Mouse (Mus musculus) C2C12 (cell line): ENCODE data around the gene Gm20422. TPM values are rescaled to one million over a fixed set of nuclear protein-coding genes. Genes with fewer than 3 reads are reported as not detected.
A peak's percentile ranks its signal among the peaks of the same experiment; 100 is the strongest.

Experiments used
- H3K27me3 ChIP-seq: one replicate; pipeline ENCODE4 v1.6.1; 2011; ENCODE audit not compliant: control insufficient read depth, insufficient read depth, insufficient read length
- H3K36me3 ChIP-seq: one replicate; pipeline ENCODE4 v1.6.1; 2011; ENCODE audit not compliant: control insufficient read depth, insufficient read depth
- H3K4me3 ChIP-seq: one replicate; pipeline ENCODE4 v1.5.1; 2011; ENCODE audit warnings: mild to moderate bottlenecking, control low read depth; ENCODE audit not compliant: poor library complexity, insufficient read depth, severe bottlenecking
- H3K79me2 ChIP-seq: one replicate; pipeline ENCODE4 v1.6.1; 2011; ENCODE audit not compliant: control insufficient read depth, insufficient read depth
- H3K79me3 ChIP-seq: one replicate; pipeline ENCODE4 v1.6.1; 2011; ENCODE audit warnings: low read depth, control low read depth
- H3ac ChIP-seq: one replicate; pipeline ENCODE3; 2011; ENCODE audit warnings: low read depth; ENCODE audit not compliant: control insufficient read depth, insufficient read length
- CEBPB ChIP-seq: IDR thresholded peaks from one replicate; pipeline ENCODE4 v1.6.1; 2011; ENCODE audit warnings: low read depth, mild to moderate bottlenecking, control low read depth, moderate library complexity
- CTCF ChIP-seq: IDR thresholded peaks from one replicate; pipeline ENCODE4 v1.5.1; 2011; ENCODE audit not compliant: control insufficient read depth, insufficient read depth, insufficient read length
- FOSL1 ChIP-seq: IDR thresholded peaks from one replicate; pipeline ENCODE4 v1.8.0; 2011; ENCODE audit warnings: mild to moderate bottlenecking, low read length; ENCODE audit not compliant: poor library complexity, insufficient read depth, severe bottlenecking
- MAX ChIP-seq: IDR thresholded peaks from one replicate; pipeline ENCODE4 v1.6.1; 2011; ENCODE audit warnings: mild to moderate bottlenecking, control low read depth
- MYOD1 ChIP-seq: IDR thresholded peaks from one replicate; pipeline ENCODE4 v1.6.1; 2011; ENCODE audit warnings: low read depth; ENCODE audit not compliant: control insufficient read depth, insufficient read length
- MYOG ChIP-seq: IDR thresholded peaks from one replicate; pipeline ENCODE4 v1.6.1; 2011; ENCODE audit not compliant: control insufficient read depth, insufficient read length; ENCODE audit errors: extremely low read depth
- USF1 ChIP-seq: IDR thresholded peaks from one replicate; pipeline ENCODE4 v1.6.1; 2011; ENCODE audit warnings: low read depth, mild to moderate bottlenecking, control low read depth, moderate library complexity
- polyA plus RNA-seq: library from polyadenylated mRNA; unstranded; fragments of >200 nt; fragmentation: generic; extraction: Trizol; gene quantifications from one replicate; pipeline ENCODE4 v1.2.1, GENCODE M21; 2012; ENCODE audit warnings: missing spikeins

Gene Gm20422
- polyA plus RNA-seq, 1 experiment, result 0.28 TPM

DNA sequence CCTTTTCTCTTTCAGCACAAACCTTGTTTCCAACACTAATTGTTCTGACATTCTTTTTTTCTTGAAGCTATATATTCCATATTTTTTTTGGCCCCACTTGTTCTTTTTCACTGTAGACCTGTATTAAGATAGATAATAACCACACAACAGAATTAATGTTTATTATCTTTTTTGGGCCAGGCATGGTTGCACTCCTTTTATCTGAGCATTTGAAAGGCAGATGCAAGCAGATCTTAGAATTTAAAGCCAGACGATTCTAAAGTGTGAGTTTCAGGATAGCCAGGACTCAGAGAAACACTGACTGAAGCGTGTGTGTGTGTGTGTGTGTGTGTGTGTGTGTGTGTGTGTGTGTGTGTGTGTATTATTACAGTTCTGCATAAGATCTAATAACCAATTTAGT lies 22.2 kb downstream of the Gm20422 start:
- no peaks in the 10 kb centered on the region for H3K27me3 ChIP-seq
- TF ChIP-seq MYOD1 (no peak), CEBPB (no peak), USF1 (no peak), MAX (no peak), CTCF (no peak), MYOG (no peak), FOSL1 (no peak)

DNA sequence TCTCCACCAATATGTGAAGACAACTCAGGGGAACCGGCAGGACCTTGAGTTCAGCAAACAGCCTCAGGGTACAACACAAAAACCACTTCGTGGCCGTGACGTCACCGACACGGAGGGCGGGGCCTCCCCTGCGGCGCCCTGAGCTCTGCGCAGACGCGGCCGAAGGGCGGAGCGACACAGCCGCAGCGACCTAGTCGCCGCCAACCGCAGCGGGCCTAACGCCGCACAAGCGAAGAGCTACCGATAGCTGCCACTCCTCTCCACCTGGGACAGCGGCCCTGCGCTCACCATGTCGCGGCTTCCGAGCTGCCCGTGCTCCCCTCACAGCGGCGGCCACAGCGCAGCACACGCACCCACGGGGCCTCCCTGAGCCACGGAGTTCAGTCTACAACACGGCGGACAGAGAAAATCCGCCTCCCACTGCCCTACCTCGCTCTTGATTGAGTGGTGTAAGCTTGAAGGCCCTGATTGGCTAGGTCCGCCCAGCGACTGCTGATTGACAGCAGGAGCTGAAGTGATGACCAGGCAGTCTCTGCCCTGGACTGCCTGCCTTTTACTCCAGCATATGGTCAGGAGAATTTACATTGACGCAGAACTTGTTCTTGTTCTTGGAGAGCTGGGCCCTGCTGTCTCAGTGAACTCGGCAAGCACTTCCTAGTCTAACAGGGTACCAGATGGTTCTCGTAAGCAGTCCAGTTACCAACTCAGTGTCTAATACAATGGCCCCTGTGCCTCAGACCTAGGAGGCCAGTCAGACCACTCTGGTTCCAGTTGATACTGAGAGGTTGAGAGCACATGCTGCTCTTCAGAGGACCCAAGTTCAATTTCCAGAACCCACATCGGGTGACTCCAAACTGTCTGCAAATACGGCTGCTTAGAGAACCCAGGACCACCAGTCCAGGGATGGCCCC lies 24.9 kb downstream of the Gm20422 start, which contains the start of gene Zfp963:
Gene Zfp963 (minus strand): TSS at position 427 of the 911 bp plus-strand sequence.
- Histone ChIP-seq H3K4me3 (peak within 1 kb of the TSS; percentile 45), H3K79me3 (no peaks in the 10 kb centered on the region), H3K27me3 (no peaks in the 10 kb centered on the region), H3K79me2 (no peaks in the 10 kb centered on the region), H3K36me3 (no peaks in the 10 kb centered on the region), H3ac (peak within 1 kb of the TSS; percentile 98)
- TF ChIP-seq CEBPB (no peak), MAX (no peak), MYOG (no peak), USF1 (no peak), CTCF (no peak), FOSL1 (no peak), MYOD1 (no peak)

More for the DNA sequence above, 22.2 kb downstream of the Gm20422 start:
- Histone ChIP-seq H3K79me3 (no peaks in the 10 kb centered on the region), H3K79me2 (no peaks in the 10 kb centered on the region), H3K4me3 (no peak overlapping the region), H3K36me3 (no peaks in the 10 kb centered on the region), H3ac (no peak overlapping the region)

GRCm38 (mm10) chr8:69741231-69741630 lies 33.5 kb downstream of the Gm20422 start:
- H3K79me3 ChIP-seq, result no peaks in the 10 kb centered on the region
- H3K4me3 ChIP-seq, result no peak overlapping the region
- H3ac ChIP-seq, result no peak overlapping the region
- H3K36me3 ChIP-seq, result no peaks in the 10 kb centered on the region
- no peaks in the 10 kb centered on the region for H3K79me2 ChIP-seq
- no peak for TF ChIP-seq MYOD1
- no peaks in the 10 kb centered on the region for H3K27me3 ChIP-seq

DNA sequence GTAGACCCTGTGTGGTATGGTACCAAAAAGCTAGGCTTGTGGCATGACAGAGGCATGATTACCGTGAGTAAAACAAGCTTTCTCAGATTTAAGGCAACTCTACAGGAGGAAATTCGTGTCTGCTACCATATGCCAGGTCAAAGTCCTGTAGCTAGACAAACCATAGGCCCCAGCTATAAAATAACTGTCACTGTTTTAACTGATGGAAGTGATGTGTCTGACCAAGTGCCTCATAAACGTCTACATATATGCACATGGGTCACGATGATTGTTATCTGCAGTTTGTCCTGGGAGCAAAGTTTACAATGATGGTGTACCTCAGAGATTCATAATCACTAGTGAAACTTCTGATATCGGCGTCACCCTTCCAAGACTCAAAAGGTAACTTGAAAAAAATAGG lies 33.9 kb downstream of the Gm20422 start:
- no peaks in the 10 kb centered on the region for H3K79me3 ChIP-seq

GRCm38 (mm10) chr8:69735495-69735894 lies 39.2 kb downstream of the Gm20422 start:
- no peak overlapping the region for H3ac ChIP-seq
- TF ChIP-seq FOSL1, result no peak
- no peak for TF ChIP-seq MYOG
- no peak for TF ChIP-seq CEBPB
- no peak for TF ChIP-seq MYOD1
- TF ChIP-seq MAX, result no peak
- TF ChIP-seq USF1, result no peak
- TF ChIP-seq CTCF, result no peak
- H3K4me3 ChIP-seq, result no peak overlapping the region
- no peaks in the 10 kb centered on the region for H3K79me3 ChIP-seq
- H3K27me3 ChIP-seq, result no peaks in the 10 kb centered on the region
- H3K79me2 ChIP-seq, result no peaks in the 10 kb centered on the region
- no peaks in the 10 kb centered on the region for H3K36me3 ChIP-seq

More for the DNA sequence above, 33.9 kb downstream of the Gm20422 start:
- TF ChIP-seq MYOG (no peak), CEBPB (no peak), MYOD1 (no peak), FOSL1 (no peak), MAX (no peak), CTCF (no peak), USF1 (no peak)
- Histone ChIP-seq H3K79me2 (no peaks in the 10 kb centered on the region), H3K36me3 (no peaks in the 10 kb centered on the region), H3ac (no peak overlapping the region), H3K4me3 (no peak overlapping the region), H3K27me3 (no peaks in the 10 kb centered on the region)

GRCm38 (mm10) chr8:69717232-69717580 lies 57.5 kb downstream of the Gm20422 start:
- peaks cover 33% of the 10 kb centered on the region for H3K79me3 ChIP-seq
- no peaks in the 10 kb centered on the region for H3K27me3 ChIP-seq
- peaks cover 8% of the 10 kb centered on the region for H3K36me3 ChIP-seq
- H3ac ChIP-seq, result no peak overlapping the region
- H3K4me3 ChIP-seq, result no peak overlapping the region
- TF ChIP-seq MYOD1, result no peak
- no peak for TF ChIP-seq CTCF
- TF ChIP-seq FOSL1, result no peak
- TF ChIP-seq CEBPB, result no peak
- TF ChIP-seq USF1, result no peak
- TF ChIP-seq MAX, result no peak
- TF ChIP-seq MYOG, result no peak
- peaks cover 39% of the 10 kb centered on the region for H3K79me2 ChIP-seq
